Mouse (Mus musculus) kidney, embryonic 16.5 days (tissue): ENCODE measurements around the gene Aloxe3. TPM values are rescaled to one million over a fixed set of nuclear protein-coding genes. Genes with fewer than 3 reads are reported as not detected.

Experiments used
- ATAC-seq: fragments of 200-750 bp; cut with Nextera tagmentation; 2 replicates; pipeline ENCODE4 v1.8.0; 2017; ENCODE audit warnings: moderate TSS enrichment; ENCODE audit not compliant: low FRiP score, low TSS enrichment
- H3K27ac ChIP-seq: fragments of 300-500 bp; sonication (generic); 2 replicates; pipeline ENCODE4 v1.5.1; 2014; ENCODE audit warnings: low read length
- H3K27me3 ChIP-seq: fragments of 300-500 bp; sonication (generic); 2 replicates; pipeline ENCODE4 v1.6.1; 2014; ENCODE audit warnings: low read length, control low read depth, mixed read lengths; ENCODE audit not compliant: insufficient read depth
- H3K36me3 ChIP-seq: fragments of 300-500 bp; sonication (generic); 2 replicates; pipeline ENCODE4 v1.6.1; 2014; ENCODE audit warnings: low read length, control low read depth, mixed read lengths; ENCODE audit not compliant: insufficient read depth
- H3K4me1 ChIP-seq: fragments of 300-500 bp; sonication (generic); 2 replicates; pipeline ENCODE4 v1.6.1; 2014; ENCODE audit warnings: low read length, control low read depth, mixed read lengths; ENCODE audit not compliant: insufficient read depth
- H3K4me2 ChIP-seq: fragments of 300-500 bp; sonication (generic); replicated peaks from 2 replicates; pipeline ENCODE4 v1.6.1; 2014; ENCODE audit warnings: low read depth, low read length
- H3K4me3 ChIP-seq: fragments of 300-500 bp; sonication (generic); 2 replicates; pipeline ENCODE4 v1.5.1; 2014; ENCODE audit warnings: mild to moderate bottlenecking, low read length
- H3K9ac ChIP-seq: fragments of 300-500 bp; sonication (generic); replicated peaks from 2 replicates; pipeline ENCODE4 v1.6.1; 2014; ENCODE audit warnings: low read length
- H3K9me3 ChIP-seq: fragments of 300-500 bp; sonication (generic); 2 replicates; pipeline ENCODE4 v1.6.1; 2016; ENCODE audit warnings: low read length, control low read depth
- WGBS: fragments of 180-500 bp; shearing (Covaris S2); extraction: QIAGEN DNeasy Blood & Tissue Kit; methylation state at CpG from one replicate; pipeline ENCODE4 v1.1.7; 2014; 5-methylcytosine and 5-hydroxymethylcytosine counted together
- polyA plus RNA-seq: library from polyadenylated mRNA; unstranded; fragments of >200 nt; fragmentation: Nextera tagmentation; extraction: Ambion mirVana; gene quantifications from 2 replicates; pipeline ENCODE4 v1.2.1, GENCODE M21; 2015

Gene Aloxe3
- polyA plus RNA-seq: 0.32 and 0.76 TPM in 2 replicates

- H3K27ac ChIP-seq: peak within 1 kb of the TSS; percentile 67; the same call in 1 of the 2 replicates
- no peaks in the 10 kb centered on the region for H3K27me3 ChIP-seq
- peak within 1 kb of the TSS; percentile 77 for H3K4me2 ChIP-seq
- no peaks in the 10 kb centered on the region for H3K9me3 ChIP-seq
- peaks cover 9% of the 10 kb centered on the region for H3K4me1 ChIP-seq
- H3K36me3 ChIP-seq: no peaks in the 10 kb centered on the region
- H3K9ac ChIP-seq: peak within 1 kb of the TSS; percentile 63
- H3K4me3 ChIP-seq: peak within 1 kb of the TSS; percentile 61
- no peak for ATAC-seq
- 3% methylated on average over 3 of the region's 3 CpGs for WGBS
Observed at GRCm38 (mm10) chr11:69125852-69125918, at the start of gene Aloxe3. TSS of gene Aloxe3 (plus strand) at chr11:69125896.

GRCm38 (mm10) chr11:69076572-69076971 is 49.1 kb upstream of the Aloxe3 start:
- ATAC-seq: no peak
- H3K9me3 ChIP-seq: no peaks in the 10 kb centered on the region
- H3K27ac ChIP-seq: no peak overlapping the region
- H3K9ac ChIP-seq: no peak overlapping the region
- 64% methylated on average over 5 of the region's 5 CpGs for WGBS
- peaks cover 14% of the 10 kb centered on the region for H3K4me1 ChIP-seq
- H3K4me2 ChIP-seq: no peak overlapping the region
- H3K36me3 ChIP-seq: no peaks in the 10 kb centered on the region
- no peak overlapping the region for H3K4me3 ChIP-seq
- no peaks in the 10 kb centered on the region for H3K27me3 ChIP-seq

DNA sequence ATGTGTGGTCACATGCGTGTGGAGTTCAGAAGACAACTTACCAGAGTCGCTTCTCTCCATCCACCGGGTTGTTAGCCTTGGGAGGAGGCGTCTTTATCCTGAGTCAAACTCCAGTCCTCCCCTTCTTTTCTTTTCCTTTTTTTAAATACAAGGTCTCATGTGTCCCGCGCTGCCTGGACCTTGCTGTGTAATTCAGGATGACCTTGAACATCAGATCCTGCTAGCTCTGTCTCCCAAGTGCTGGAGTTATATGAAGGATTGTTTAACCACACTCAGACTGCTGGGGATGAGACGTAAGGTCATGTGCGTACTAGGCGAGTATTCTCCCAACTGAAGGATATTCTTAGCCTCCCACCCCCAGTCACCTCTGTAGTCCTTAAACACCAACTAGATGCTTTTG is 48.4 kb upstream of the Aloxe3 start:
- H3K27ac ChIP-seq: no peak overlapping the region
- no peak overlapping the region for H3K9ac ChIP-seq
- no peak overlapping the region for H3K4me3 ChIP-seq
- H3K36me3 ChIP-seq: no peaks in the 10 kb centered on the region
- no peaks in the 10 kb centered on the region for H3K27me3 ChIP-seq
- no peaks in the 10 kb centered on the region for H3K9me3 ChIP-seq
- ATAC-seq: no peak
- 78% methylated on average over 9 of the region's 9 CpGs for WGBS
- no peak overlapping the region for H3K4me2 ChIP-seq
- peaks cover 12% of the 10 kb centered on the region for H3K4me1 ChIP-seq

GRCm38 (mm10) chr11:69078041-69078440 is 47.7 kb upstream of the Aloxe3 start:
- H3K27ac ChIP-seq: no peak overlapping the region
- no peak for ATAC-seq
- H3K4me1 ChIP-seq: peaks cover 8% of the 10 kb centered on the region
- H3K36me3 ChIP-seq: no peaks in the 10 kb centered on the region
- no peaks in the 10 kb centered on the region for H3K27me3 ChIP-seq
- H3K4me3 ChIP-seq: no peak overlapping the region
- WGBS: 54% methylated on average over 6 of the region's 6 CpGs
- no peaks in the 10 kb centered on the region for H3K9me3 ChIP-seq
- no peak overlapping the region for H3K9ac ChIP-seq
- no peak overlapping the region for H3K4me2 ChIP-seq

DNA sequence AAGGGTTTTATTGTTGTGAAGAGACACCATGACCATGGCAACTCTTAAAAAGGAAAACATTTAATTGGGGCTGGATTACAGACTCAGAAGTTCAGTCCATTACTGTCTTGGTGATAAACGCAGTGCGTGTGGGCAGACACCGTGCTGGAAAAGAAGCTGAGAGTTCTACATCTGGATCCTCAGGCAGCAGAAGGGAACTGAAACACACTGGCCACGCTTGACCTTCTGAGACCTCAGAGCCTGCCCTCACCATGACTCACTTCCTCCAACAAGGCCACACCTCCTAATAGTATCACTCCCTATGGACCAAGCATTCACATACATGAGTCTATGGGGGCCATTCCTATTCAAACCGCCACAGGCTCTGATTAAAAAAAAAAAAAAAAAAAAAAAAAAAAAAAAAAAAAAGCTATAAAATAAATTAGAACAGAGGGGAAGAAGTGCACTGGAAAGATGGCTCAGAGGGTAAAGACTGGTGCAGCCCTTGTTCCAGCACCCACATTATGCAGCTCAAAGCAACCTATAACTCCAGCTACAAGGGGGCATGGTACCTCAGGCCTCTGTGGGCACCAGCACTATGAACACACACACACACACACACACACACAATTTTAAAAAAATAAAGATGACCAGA is 46.8 kb upstream of the Aloxe3 start:
- Histone ChIP-seq H3K4me1 (peaks cover 8% of the 10 kb centered on the region), H3K27ac (no peak overlapping the region), H3K27me3 (no peaks in the 10 kb centered on the region), H3K9ac (no peak overlapping the region), H3K9me3 (no peaks in the 10 kb centered on the region), H3K4me2 (no peak overlapping the region), H3K4me3 (no peak overlapping the region), H3K36me3 (no peaks in the 10 kb centered on the region)
- 43% methylated on average over 5 of the region's 5 CpGs for whole genome bisulfite sequencing
- no peak for ATAC-seq

DNA sequence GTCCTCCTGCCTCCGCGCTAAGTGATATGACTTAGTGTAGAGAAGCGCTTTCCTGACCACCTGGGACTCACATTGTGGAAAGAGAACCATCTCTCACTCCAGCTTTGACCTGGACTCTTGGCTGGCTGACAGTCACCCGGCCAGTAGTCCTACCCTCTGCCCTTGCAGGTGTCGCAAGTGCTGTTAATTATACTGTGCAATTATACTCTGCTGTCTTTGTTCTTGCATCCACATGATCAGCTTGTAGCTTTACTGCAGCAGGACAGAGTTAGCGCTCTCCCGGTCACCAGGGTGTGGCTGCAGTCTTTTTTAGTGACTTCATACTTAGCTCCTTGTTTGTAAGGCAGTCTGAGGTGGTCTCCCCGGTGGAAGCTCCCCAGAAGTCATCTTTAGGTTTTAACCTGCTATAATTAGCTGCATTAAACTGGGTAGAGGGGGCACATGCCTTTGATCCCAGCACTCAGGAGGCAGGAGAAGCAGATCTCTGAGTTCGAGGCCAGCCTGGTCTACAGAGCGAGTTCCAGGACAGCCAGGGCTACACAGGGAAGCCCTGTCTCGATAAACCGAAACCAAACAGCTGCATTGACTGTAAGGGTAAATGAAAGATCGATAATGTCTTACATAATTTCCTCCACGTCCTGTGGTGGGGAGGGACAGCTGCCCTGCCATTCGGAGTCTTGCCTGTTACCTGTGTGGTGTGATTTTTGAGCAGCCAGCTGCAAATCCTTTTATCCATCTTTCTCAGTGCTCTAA is 45.4 kb upstream of the Aloxe3 start:
- WGBS: 71% methylated on average over 15 of the region's 15 CpGs
- no peak overlapping the region for H3K4me3 ChIP-seq
- H3K9ac ChIP-seq: no peak overlapping the region
- no peaks in the 10 kb centered on the region for H3K27me3 ChIP-seq
- H3K4me2 ChIP-seq: no peak overlapping the region
- no peaks in the 10 kb centered on the region for H3K36me3 ChIP-seq
- peaks cover 8% of the 10 kb centered on the region; the same call in 1 of the 2 replicates for H3K4me1 ChIP-seq
- ATAC-seq: no peak
- no peak overlapping the region for H3K27ac ChIP-seq
- no peaks in the 10 kb centered on the region for H3K9me3 ChIP-seq

GRCm38 (mm10) chr11:69080855-69081222 is 44.9 kb upstream of the Aloxe3 start:
- no peak overlapping the region for H3K4me3 ChIP-seq
- no peaks in the 10 kb centered on the region for H3K36me3 ChIP-seq
- H3K4me2 ChIP-seq: no peak overlapping the region
- H3K27me3 ChIP-seq: no peaks in the 10 kb centered on the region
- H3K9ac ChIP-seq: no peak overlapping the region
- H3K27ac ChIP-seq: no peak overlapping the region
- peaks cover 8% of the 10 kb centered on the region; the same call in 1 of the 2 replicates for H3K4me1 ChIP-seq
- ATAC-seq: no peak
- 95% methylated on average over 8 of the region's 8 CpGs for WGBS
- no peaks in the 10 kb centered on the region for H3K9me3 ChIP-seq

- no peaks in the 10 kb centered on the region for H3K36me3 ChIP-seq
- 78% methylated on average over 7 of the region's 7 CpGs for WGBS
- no peak for ATAC-seq
Observed at GRCm38 (mm10) chr11:69081613-69082012, 44.1 kb upstream of the Aloxe3 start.

DNA sequence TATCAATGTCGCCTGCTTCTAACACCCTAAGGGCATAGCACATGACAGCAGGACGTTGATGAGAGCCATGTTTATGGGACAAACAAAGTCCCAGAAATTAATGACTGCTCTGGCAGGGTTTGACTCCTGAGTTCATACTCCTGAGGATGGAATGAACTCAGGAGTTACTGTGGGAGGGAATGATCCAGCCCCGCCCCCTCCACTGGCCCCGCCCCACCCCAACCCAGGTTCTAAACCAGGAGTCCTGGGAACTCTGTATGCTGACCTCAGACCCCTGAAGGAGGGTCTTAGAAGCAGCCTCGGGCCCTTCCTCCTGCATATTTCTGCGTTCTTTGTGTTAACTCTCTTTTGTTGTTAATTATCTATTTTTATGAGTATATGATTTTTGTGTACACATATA is 40.1 kb upstream of the Aloxe3 start:
- WGBS: 63% methylated on average over 6 of the region's 6 CpGs
- Histone ChIP-seq H3K4me2 (no peak overlapping the region), H3K4me3 (no peak overlapping the region), H3K9ac (no peak overlapping the region), H3K9me3 (no peaks in the 10 kb centered on the region), H3K36me3 (peaks cover 4% of the 10 kb centered on the region; the same call in 1 of the 2 replicates), H3K4me1 (peaks cover 33% of the 10 kb centered on the region), H3K27me3 (no peaks in the 10 kb centered on the region), H3K27ac (no peak overlapping the region)
- ATAC-seq: no peak

More at GRCm38 (mm10) chr11:69081613-69082012, 44.1 kb upstream of the Aloxe3 start:
- Histone ChIP-seq H3K4me3 (no peak overlapping the region), H3K9me3 (no peaks in the 10 kb centered on the region), H3K4me1 (peaks cover 11% of the 10 kb centered on the region), H3K4me2 (no peak overlapping the region), H3K27ac (no peak overlapping the region), H3K9ac (no peak overlapping the region), H3K27me3 (no peaks in the 10 kb centered on the region)

GRCm38 (mm10) chr11:69086390-69086789 is 39.3 kb upstream of the Aloxe3 start:
- 46% methylated on average over 6 of the region's 6 CpGs for WGBS

More at GRCm38 (mm10) chr11:69086390-69086789, 39.3 kb upstream of the Aloxe3 start:
- H3K4me1 ChIP-seq: peaks cover 35% of the 10 kb centered on the region
- peaks cover 11% of the 10 kb centered on the region; the same call in 1 of the 2 replicates for H3K36me3 ChIP-seq
- H3K27ac ChIP-seq: peak overlapping the region; percentile 70; the same call in 1 of the 2 replicates
- H3K4me3 ChIP-seq: no peak overlapping the region
- 0 out of 2 replicates have a peak overlapping the region, but pooled peaks have one; percentile 13 for H3K9ac ChIP-seq
- H3K9me3 ChIP-seq: no peaks in the 10 kb centered on the region
- no peaks in the 10 kb centered on the region for H3K27me3 ChIP-seq
- H3K4me2 ChIP-seq: no peak overlapping the region
- ATAC-seq: no peak
